Mouse (Mus musculus) bone marrow, adult 2 months (tissue): ENCODE results near the gene Dnmt1. TPM values are rescaled to one million over a fixed set of nuclear protein-coding genes. Genes with fewer than 3 reads are reported as not detected.

Experiments used
- H3K27ac ChIP-seq: fragments of 200-500 bp; 2 replicates; pipeline ENCODE4 v1.5.1; 2012; ENCODE audit warnings: low read depth, mild to moderate bottlenecking, control low read depth, inconsistent platforms, low read length; ENCODE audit not compliant: control insufficient read depth, poor library complexity, insufficient read depth
- H3K4me1 ChIP-seq: fragments of 200-500 bp; 2 replicates; pipeline ENCODE4 v1.6.1; 2011; ENCODE audit warnings: low read length; ENCODE audit not compliant: control insufficient read depth, insufficient read depth
- H3K4me3 ChIP-seq: fragments of 200-500 bp; replicated peaks from 2 replicates; pipeline ENCODE3; 2011; ENCODE audit warnings: mild to moderate bottlenecking, low read depth, low read length, control low read depth; ENCODE audit not compliant: control insufficient read depth
- CTCF ChIP-seq: fragments of 200-500 bp; IDR thresholded peaks from 2 replicates; pipeline ENCODE4 v1.5.1; 2011; ENCODE audit warnings: low read length, control low read depth; ENCODE audit not compliant: control insufficient read depth, insufficient read depth
- POLR2A ChIP-seq: fragments of 200-500 bp; IDR thresholded peaks from 2 replicates; pipeline ENCODE4 v1.6.1; 2011; ENCODE audit warnings: low read depth, mild to moderate bottlenecking, control low read depth, low read length, borderline replicate concordance; ENCODE audit not compliant: control insufficient read depth
- WGBS: fragments of 180-500 bp; shearing (Covaris S2); methylation state at CpG from one replicate; pipeline ENCODE4 v1.1.7; 2018; 5-methylcytosine and 5-hydroxymethylcytosine counted together
- polyA plus RNA-seq: library from polyadenylated mRNA; stranded (reverse); fragments of >200 nt; gene quantifications from 2 replicates; pipeline ENCODE4 v1.2.4, GENCODE M21; 2011; ENCODE audit warnings: low replicate concordance; ENCODE audit not compliant: missing spikeins, insufficient read depth, insufficient read length

Dnmt1 gene
- polyA plus RNA-seq, 1 experiment, result 98.4 TPM

GRCm38 (mm10) chr9:20943396-20943795, 16.3 kb downstream of the Dnmt1 start:
- Histone ChIP-seq H3K4me3 (no peak overlapping the region), H3K27ac (no peak overlapping the region), H3K4me1 (peaks cover 4% of the 10 kb centered on the region; the same call in 1 of the 2 replicates)
- TF ChIP-seq POLR2A (no peak), CTCF (no peak)
- WGBS, result 97% methylated on average over 7 of the region's 7 CpGs

GRCm38 (mm10) chr9:20923258-20923657, 36.4 kb downstream of the Dnmt1 start:
- no peak overlapping the region for H3K4me3 ChIP-seq
- no peak for TF ChIP-seq CTCF
- H3K27ac ChIP-seq, result no peak overlapping the region

GRCm38 (mm10) chr9:20916160-20916559, 43.5 kb downstream of the Dnmt1 start:
- WGBS, result 75% methylated on average over 4 of the region's 4 CpGs
- Histone ChIP-seq H3K27ac (no peak overlapping the region), H3K4me1 (no peaks in the 10 kb centered on the region), H3K4me3 (no peak overlapping the region)
- TF ChIP-seq POLR2A (no peak), CTCF (peak; percentile 56)

More at GRCm38 (mm10) chr9:20923258-20923657, 36.4 kb downstream of the Dnmt1 start:
- 67% methylated on average over 3 of the region's 3 CpGs for WGBS
- no peaks in the 10 kb centered on the region for H3K4me1 ChIP-seq

GRCm38 (mm10) chr9:20909948-20910347, 49.7 kb downstream of the Dnmt1 start:
- Histone ChIP-seq H3K27ac (no peak overlapping the region), H3K4me1 (no peaks in the 10 kb centered on the region), H3K4me3 (no peak overlapping the region)
- TF ChIP-seq CTCF (no peak), POLR2A (no peak)
- WGBS, result 87% methylated on average over 9 of the region's 9 CpGs

GRCm38 (mm10) chr9:20902174-20902491, 57.6 kb downstream of the Dnmt1 start:
- no peak overlapping the region for H3K27ac ChIP-seq
- H3K4me1 ChIP-seq, result no peaks in the 10 kb centered on the region; the same call in 1 of the 2 replicates
- WGBS, result 47% methylated on average over 6 of the region's 6 CpGs
- no peak for TF ChIP-seq POLR2A
- no peak for TF ChIP-seq CTCF
- no peak overlapping the region for H3K4me3 ChIP-seq

- Histone ChIP-seq H3K27ac (no peak overlapping the region), H3K4me3 (no peak overlapping the region), H3K4me1 (no peaks in the 10 kb centered on the region; the same call in 1 of the 2 replicates)
- TF ChIP-seq POLR2A (no peak), CTCF (peak; percentile 47)
- WGBS, result 10% methylated on average over 13 of the region's 13 CpGs
Observed at GRCm38 (mm10) chr9:20901466-20902173, 58.1 kb downstream of the Dnmt1 start.

GRCm38 (mm10) chr9:20898511-20899073, 61.1 kb downstream of the Dnmt1 start, which contains the start of gene Eif3g:
Gene Eif3g (minus strand): TSS chr9:20898623.
- TF ChIP-seq POLR2A (peak; percentile 50; the same call in 1 of the 2 replicates), CTCF (peak; percentile 96)
- no peaks in the 10 kb centered on the region; the same call in 1 of the 2 replicates for H3K4me1 ChIP-seq
- H3K27ac ChIP-seq, result peak within 1 kb of the TSS; percentile 59
- H3K4me3 ChIP-seq, result peak within 1 kb of the TSS; percentile 93
- WGBS, result 7% methylated on average over 34 of the region's 34 CpGs

GRCm38 (mm10) chr9:20897736-20898510, 61.8 kb downstream of the Dnmt1 start:
- Histone ChIP-seq H3K4me3 (peak overlapping the region; percentile 93), H3K27ac (peak overlapping the region; percentile 59), H3K4me1 (no peaks in the 10 kb centered on the region; the same call in 1 of the 2 replicates)
- TF ChIP-seq POLR2A (no peak), CTCF (no peak)
- WGBS, result 4% methylated on average over 26 of the region's 39 CpGs
